Mouse (Mus musculus) olfactory bulb, adult 2 months (tissue): ENCODE data around the gene Cnot11.

Source experiments
- CTCF ChIP-seq: fragments of 200-500 bp; IDR thresholded peaks from 2 replicates; pipeline ENCODE4 v1.5.1; 2012; ENCODE audit warnings: low read depth, mild to moderate bottlenecking, low read length, moderate library complexity; ENCODE audit not compliant: insufficient read depth
- POLR2A ChIP-seq: fragments of 200-500 bp; IDR thresholded peaks from 2 replicates; pipeline ENCODE4 v1.6.1; 2012; ENCODE audit warnings: mild to moderate bottlenecking, low read depth, low read length, moderate library complexity; ENCODE audit not compliant: insufficient read depth

DNA sequence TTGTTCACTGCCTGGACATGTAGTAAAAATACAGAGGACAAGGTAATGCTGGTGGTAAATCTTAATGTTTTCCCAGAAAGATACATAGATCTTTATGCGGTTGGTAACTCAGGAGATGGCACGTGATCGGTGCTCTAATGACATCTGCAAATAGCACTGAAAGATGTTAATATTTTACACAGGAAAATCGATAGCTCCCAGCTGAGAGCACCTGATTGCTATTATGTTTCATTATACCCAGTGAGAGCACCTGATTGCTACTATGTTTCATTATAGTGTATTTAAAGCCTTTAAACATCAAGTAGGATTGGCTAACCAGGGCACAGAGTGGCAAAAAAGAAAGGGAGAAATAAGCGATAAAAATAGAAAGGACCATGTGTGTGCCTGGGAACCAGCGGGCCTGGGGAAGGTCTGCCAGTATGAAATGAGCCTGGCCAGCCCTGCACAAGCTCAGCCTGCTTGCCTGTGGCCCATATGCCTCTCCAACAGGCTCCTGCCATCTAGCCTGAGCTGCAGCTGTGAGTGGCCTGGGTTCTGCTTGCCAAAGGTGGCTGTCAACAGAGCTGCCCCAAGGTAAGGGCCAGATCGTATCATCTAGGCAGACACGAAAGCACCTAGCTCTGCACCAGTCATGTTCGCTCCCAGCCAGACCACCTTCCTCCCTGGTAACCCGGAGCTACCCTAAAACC lies 19.3 kb upstream of the Cnot11 start:
- TF ChIP-seq POLR2A (no peak), CTCF (no peak)
